Mouse (Mus musculus): ENCODE measurements around the gene Prtn3. TPM values are rescaled to one million over a fixed set of nuclear protein-coding genes. Genes with fewer than 3 reads are reported as not detected.

The Prtn3 gene
- polyA plus RNA-seq, 1 experiment from 2014 or later = 64.6 TPM

DNA sequence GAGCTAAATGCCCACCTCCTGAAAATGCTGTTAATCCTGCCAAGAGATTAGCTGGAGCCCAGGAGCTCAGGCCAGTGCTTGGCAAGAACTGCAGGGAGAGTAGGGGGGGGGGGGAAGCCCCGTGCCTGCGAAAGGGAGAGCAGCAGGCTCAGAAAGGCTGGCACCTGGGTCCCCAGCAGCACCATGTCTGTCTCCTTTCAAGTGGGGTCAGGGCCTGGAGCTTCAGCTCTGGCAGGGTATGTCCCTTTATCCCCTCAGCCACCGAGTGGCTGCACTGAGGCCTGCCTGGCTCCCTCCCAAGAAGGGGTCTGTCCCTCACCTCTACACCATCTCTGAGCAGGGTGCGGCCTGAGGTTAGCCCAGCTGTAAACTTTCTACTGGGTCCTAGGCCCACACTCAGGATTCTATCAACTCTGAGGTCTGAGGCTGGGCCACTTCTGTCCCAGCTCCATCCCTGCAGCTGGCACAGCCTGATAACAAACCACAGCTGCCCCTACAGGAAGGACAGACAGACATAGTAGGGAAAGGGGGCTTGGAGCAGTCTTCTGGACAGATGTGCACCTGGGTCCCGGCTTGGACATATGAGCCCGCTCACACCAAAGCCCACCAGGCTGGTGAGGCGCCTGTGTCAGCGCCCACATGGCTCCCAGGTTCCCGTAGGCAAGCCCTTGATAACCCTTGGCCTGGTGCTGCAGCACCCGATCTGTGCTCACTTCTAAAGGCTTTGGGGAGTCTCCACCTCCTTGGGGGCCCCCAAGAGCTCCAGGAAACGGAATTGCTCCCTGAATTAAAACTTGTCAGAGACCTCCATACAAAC is 40.1 kb downstream of the Prtn3 start:
- Histone ChIP-seq H3K4me1 (replicated peaks) (peaks cover 80% of the 10 kb centered on the region), H3K36me3 (peaks cover 23% of the 10 kb centered on the region), H3K9me3 (replicated peaks) (no peaks in the 10 kb centered on the region), H3K4me2 (peak overlapping the region; percentile 98), H3K27me3 (peaks cover 22% of the 10 kb centered on the region), H3K9ac (peak overlapping the region; percentile 93), H3K27ac (peak overlapping the region; percentile 94), H3K4me3 (replicated peaks) (peak overlapping the region; percentile 81)
- DNase-seq (peak; percentile 60), ATAC-seq (ENCODE audit: low read depth) (peak; percentile 81)
- WGBS (ENCODE audit: insufficient replicate concordance) = 16% methylated on average over 10 of the region's 11 CpGs

DNA sequence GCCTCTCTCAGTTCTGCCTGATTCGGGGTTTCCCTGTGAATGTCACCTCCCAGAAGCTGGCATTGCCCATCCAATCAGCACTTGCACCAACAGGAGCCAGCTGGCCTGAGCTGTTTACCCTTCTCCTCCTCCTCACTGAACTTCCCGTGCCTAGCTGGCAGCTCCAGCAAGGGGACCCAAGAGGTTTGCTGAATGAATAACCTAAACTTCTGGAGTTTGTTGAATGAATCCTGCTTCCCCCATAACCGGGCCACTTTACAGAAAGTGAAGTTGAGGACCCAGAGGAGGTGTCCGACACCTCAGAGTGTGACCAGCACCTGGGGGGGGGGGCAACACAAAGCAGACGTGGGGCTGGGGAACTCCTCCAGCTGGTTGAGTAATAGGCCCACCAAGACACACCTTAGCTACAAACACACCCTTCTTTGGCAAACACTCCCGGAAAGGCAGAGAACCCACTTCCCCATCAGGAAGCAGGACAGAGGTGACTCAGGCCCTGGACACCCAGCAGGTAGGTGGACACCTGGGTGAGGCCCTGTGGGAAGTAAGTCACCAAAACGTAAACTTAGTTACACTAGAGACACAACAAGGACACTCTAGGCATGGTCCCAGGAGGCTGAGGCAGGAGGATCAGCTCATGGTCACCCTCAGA is 40.8 kb downstream of the Prtn3 start:
- H3K4me3 ChIP-seq (replicated peaks) = peak overlapping the region; percentile 81
- peaks cover 80% of the 10 kb centered on the region for H3K4me1 ChIP-seq (replicated peaks)
- peak overlapping the region; percentile 94 for H3K27ac ChIP-seq
- peak overlapping the region; percentile 93 for H3K9ac ChIP-seq
- H3K4me2 ChIP-seq = peak overlapping the region; percentile 98
- ATAC-seq (ENCODE audit: low read depth) = no peak; the same call in 1 of the 2 replicates
- no peak for DNase-seq
- peaks cover 23% of the 10 kb centered on the region for H3K36me3 ChIP-seq
- WGBS (ENCODE audit: insufficient replicate concordance) = 34% methylated on average over 7 of the region's 7 CpGs
- no peaks in the 10 kb centered on the region for H3K9me3 ChIP-seq (replicated peaks)
- peaks cover 29% of the 10 kb centered on the region for H3K27me3 ChIP-seq

DNA sequence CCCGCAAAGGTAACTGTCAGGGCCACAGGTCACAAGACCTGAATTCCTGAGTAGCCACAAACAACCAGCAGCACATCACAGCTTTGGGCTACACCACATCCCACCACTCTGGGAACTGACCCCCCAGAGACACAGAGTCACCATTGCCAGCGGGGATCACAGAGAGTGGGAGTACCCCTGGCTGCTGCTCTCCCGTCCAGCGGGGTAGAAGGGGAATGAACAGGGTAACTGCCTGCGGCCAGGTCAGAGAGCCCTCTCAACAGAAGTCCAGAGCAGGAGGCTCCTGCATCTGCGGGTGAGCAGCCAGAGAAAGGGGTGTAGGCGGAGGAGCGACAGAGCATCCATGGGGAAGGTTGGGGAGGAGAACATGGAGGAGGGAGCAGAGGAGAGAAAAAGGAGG is 41.8 kb downstream of the Prtn3 start:
- no peak for DNase-seq
- Histone ChIP-seq H3K27me3 (peaks cover 40% of the 10 kb centered on the region), H3K9ac (peak overlapping the region; percentile 93), H3K36me3 (peaks cover 17% of the 10 kb centered on the region), H3K4me2 (peak overlapping the region; percentile 98), H3K4me1 (replicated peaks) (peaks cover 89% of the 10 kb centered on the region), H3K9me3 (replicated peaks) (no peaks in the 10 kb centered on the region), H3K4me3 (replicated peaks) (peak overlapping the region; percentile 81), H3K27ac (peak overlapping the region; percentile 94)
- WGBS (ENCODE audit: insufficient replicate concordance) = 9% methylated on average over 8 of the region's 8 CpGs
- ATAC-seq (ENCODE audit: low read depth) = no peak

DNA sequence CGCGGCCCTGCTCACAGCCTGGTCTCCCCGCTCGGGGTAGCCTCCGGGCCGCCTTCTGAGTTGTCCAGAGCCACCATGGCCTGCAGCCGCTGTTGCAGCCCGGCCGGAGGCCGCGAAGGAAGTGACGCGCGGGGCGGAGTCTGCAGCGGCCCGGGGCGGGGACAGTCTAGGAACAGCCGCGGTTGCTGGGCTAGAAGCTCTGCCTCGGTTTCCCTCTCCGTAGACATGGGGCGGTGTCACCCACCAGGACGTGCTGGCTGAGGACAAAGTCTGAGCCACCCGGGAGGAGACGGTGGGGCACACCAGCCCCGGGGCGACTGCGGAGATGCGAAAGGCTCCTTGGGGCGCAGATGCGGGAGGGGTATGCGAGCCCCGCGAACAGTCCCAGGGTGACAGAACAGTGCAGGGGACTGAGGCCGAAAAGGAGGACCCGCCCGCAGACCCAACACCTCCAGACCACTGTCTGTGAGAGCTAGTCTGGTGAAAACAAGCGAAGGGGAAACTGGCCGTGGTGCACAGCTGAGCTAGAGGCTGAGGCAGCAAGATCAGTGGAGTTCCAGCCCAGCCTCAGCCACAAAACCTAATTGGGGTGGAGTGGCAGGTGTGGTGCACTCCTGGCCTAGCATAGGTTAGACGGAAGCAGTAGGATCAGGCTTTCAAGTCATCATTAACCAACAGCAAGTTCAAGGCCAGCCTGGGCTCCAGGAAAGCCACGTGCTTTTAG is 42.7 kb downstream of the Prtn3 start, which contains the start of gene Kiss1r:
Kiss1r (plus strand) TSS at position 164 of the 724 bp plus-strand sequence.
- Histone ChIP-seq H3K27me3 (peaks cover 48% of the 10 kb centered on the region), H3K9ac (peak within 1 kb of the TSS; percentile 93), H3K4me1 (replicated peaks) (peaks cover 92% of the 10 kb centered on the region), H3K27ac (peak within 1 kb of the TSS; percentile 94), H3K9me3 (replicated peaks) (no peaks in the 10 kb centered on the region), H3K36me3 (peaks cover 8% of the 10 kb centered on the region), H3K4me3 (replicated peaks) (peak within 1 kb of the TSS; percentile 81), H3K4me2 (peak within 1 kb of the TSS; percentile 98)
- ATAC-seq (ENCODE audit: low read depth) (peak; percentile 77), DNase-seq (peak; percentile 82)
- 2% methylated on average over 41 of the region's 42 CpGs for WGBS (ENCODE audit: insufficient replicate concordance)

GRCm38 (mm10) chr10:79917532-79918100 is 43.3 kb downstream of the Prtn3 start:
- Histone ChIP-seq H3K27me3 (peaks cover 55% of the 10 kb centered on the region), H3K4me3 (replicated peaks) (peak overlapping the region; percentile 81), H3K4me2 (peak overlapping the region; percentile 98), H3K4me1 (replicated peaks) (peaks cover 87% of the 10 kb centered on the region), H3K9me3 (replicated peaks) (no peaks in the 10 kb centered on the region), H3K27ac (peak overlapping the region; percentile 94; the same call in 1 of the 2 replicates), H3K9ac (peak overlapping the region; percentile 93), H3K36me3 (peaks cover 6% of the 10 kb centered on the region; the same call in 1 of the 2 replicates)
- no peak for DNase-seq
- 55% methylated on average over 5 of the region's 5 CpGs for WGBS (ENCODE audit: insufficient replicate concordance)
- ATAC-seq (ENCODE audit: low read depth) = no peak

DNA sequence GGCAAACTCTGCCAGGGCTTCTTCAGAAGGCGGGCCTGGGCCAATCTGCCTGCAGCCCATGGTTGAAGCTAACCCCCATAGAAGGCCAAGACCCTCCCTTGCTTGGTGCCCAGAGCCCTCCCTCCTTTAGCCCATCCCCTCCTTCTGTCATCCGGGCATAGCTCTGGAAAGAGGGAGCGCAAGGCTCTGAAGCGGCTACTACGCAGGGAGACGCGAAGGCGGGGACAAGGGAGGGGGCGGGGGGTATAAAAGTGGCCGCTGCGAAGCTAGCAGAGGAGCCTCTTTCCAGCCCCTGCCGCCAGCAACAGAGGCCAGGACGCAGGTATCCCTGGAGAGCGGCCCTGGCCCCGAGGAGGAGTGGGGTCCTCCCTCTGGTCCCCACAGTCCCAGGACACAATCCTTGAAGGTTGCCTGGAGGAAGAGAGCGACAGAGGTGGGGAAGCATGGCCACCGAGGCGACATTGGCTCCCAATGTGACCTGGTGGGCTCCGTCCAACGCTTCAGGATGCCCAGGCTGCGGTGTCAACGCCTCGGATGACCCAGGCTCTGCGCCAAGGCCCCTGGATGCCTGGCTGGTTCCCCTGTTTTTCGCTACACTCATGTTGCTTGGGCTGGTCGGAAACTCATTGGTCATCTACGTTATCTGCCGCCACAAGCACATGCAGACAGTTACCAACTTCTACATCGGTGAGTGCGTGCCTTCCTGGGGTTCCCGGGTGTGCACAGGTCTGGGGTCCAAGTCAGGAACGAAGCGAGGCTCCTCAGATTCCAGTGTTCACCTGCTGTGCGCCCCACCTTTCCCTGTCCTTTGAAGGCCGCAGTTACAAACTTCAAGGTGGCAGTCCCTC is 44.2 kb downstream of the Prtn3 start:
- Histone ChIP-seq H3K27ac (no peak overlapping the region), H3K4me3 (replicated peaks) (peak overlapping the region; percentile 25), H3K9ac (peak overlapping the region; percentile 35), H3K27me3 (peaks cover 63% of the 10 kb centered on the region), H3K9me3 (replicated peaks) (no peaks in the 10 kb centered on the region), H3K36me3 (peaks cover under 1% of the 10 kb centered on the region; the same call in 1 of the 2 replicates), H3K4me1 (replicated peaks) (peaks cover 82% of the 10 kb centered on the region), H3K4me2 (peak overlapping the region; percentile 98)
- ATAC-seq (ENCODE audit: low read depth) (no peak), DNase-seq (no peak)
- 13% methylated on average over 35 of the region's 35 CpGs for WGBS (ENCODE audit: insufficient replicate concordance)

DNA sequence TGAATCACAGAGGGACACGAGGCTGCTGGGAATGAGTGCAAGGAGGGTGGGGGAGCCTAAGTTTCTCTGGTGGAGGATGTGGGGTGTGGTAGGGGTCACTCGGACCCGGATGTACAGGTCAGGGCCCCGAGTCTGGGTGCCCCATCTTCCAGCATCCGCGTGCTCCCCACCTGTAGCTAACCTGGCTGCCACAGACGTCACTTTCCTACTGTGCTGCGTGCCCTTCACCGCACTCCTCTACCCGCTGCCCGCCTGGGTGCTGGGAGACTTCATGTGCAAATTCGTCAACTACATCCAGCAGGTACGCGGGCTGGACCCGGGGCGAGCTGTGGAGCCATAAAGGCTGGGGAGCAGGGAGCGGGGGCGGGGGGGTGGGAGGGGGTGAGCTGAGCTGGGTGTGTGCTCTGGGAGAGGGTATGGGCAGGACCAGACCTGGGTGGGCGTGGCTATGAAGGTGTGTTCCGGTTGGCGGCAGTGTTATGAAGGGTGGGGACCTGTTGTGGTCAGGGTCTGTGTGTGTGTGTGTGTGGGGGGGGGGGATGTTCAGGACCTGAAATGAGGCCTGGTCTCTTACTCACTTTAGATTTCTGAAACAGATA is 45.1 kb downstream of the Prtn3 start:
- 0 out of 2 replicates have a peak overlapping the region, but pooled peaks have one; percentile 25 for H3K4me3 ChIP-seq (replicated peaks)
- peaks cover 74% of the 10 kb centered on the region for H3K4me1 ChIP-seq (replicated peaks)
- 11% methylated on average over 21 of the region's 21 CpGs for WGBS (ENCODE audit: insufficient replicate concordance)
- H3K9ac ChIP-seq = no peak overlapping the region
- H3K27me3 ChIP-seq = peaks cover 65% of the 10 kb centered on the region
- ATAC-seq (ENCODE audit: low read depth) (no peak), DNase-seq (no peak)
- H3K36me3 ChIP-seq = no peaks in the 10 kb centered on the region
- H3K27ac ChIP-seq = no peak overlapping the region
- no peaks in the 10 kb centered on the region for H3K9me3 ChIP-seq (replicated peaks)
- peak overlapping the region; percentile 98; the same call in 1 of the 2 replicates for H3K4me2 ChIP-seq

DNA sequence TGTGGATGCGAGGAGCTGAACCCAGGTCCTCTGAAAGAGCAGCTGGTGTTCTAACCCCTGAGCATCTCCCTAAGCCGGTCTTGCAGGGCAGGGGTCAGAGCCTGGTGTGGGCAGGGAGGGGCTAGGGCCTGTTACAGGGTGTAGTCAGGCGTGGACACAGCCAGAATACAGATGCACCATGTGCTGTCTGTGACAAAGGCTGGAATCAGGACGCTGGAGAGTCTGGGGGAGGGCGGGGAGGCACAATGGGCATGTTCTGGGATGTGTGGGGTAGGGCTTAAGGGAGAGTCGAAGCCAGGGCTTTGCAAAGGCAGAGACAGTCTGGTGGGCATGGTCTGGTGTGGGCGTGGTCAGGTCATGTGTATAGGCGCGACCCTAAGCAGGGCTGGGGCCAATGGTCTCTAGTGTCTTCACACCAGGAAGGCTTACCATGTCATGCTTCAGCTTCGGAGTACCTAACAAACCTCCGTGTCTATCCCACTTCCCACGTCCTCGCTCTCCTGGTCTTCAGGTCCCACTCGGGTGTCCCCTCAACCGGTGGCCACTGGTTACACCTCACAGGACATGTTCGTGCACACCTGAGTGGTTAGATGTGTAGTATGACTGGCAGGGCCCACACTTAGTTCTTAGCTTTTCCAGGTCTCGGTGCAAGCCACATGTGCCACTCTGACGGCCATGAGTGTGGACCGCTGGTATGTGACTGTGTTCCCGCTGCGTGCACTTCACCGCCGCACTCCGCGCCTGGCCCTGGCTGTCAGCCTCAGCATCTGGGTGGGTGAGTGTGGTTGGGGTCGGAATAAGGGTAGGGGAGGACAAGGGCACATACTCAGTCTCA is 46.0 kb downstream of the Prtn3 start:
- Histone ChIP-seq H3K9me3 (replicated peaks) (no peaks in the 10 kb centered on the region), H3K4me1 (replicated peaks) (peaks cover 68% of the 10 kb centered on the region), H3K27me3 (peaks cover 65% of the 10 kb centered on the region), H3K36me3 (no peaks in the 10 kb centered on the region), H3K27ac (no peak overlapping the region), H3K4me3 (replicated peaks) (peak overlapping the region; percentile 30; the same call in 1 of the 2 replicates), H3K4me2 (peak overlapping the region; percentile 50; the same call in 1 of the 2 replicates), H3K9ac (no peak overlapping the region)
- 30% methylated on average over 26 of the region's 26 CpGs for WGBS (ENCODE audit: insufficient replicate concordance)
- no peak for ATAC-seq (ENCODE audit: low read depth)
- DNase-seq = no peak

DNA sequence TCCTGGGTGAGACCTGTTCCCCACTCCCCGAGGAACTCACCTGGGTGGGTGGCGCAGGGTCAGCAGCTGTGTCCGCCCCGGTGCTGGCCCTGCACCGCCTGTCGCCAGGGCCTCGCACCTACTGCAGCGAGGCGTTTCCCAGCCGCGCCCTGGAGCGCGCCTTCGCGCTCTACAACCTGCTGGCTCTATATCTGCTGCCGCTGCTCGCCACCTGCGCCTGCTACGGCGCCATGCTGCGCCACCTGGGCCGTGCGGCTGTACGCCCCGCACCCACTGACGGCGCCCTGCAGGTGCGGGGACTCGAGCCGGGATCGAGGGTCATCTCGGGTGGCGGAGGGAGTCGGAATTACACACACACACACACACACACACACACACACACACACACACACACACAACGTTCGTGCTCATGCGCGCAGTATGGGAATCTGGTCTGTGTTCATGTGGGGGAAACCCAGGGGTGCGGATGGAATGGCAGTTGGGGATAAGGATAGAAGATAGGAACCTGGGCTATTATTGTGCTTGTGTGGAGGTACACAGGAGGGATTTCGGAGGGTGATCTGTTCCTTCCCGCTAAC is 46.8 kb downstream of the Prtn3 start, which contains the start of gene R3hdm4:
R3hdm4 (minus strand) TSS at position 251 of the 578 bp plus-strand sequence.
- no peak for DNase-seq
- no peak within 1 kb of the TSS for H3K27ac ChIP-seq

More for the DNA sequence above, 46.8 kb downstream of the Prtn3 start, which contains the start of gene R3hdm4:
- Histone ChIP-seq H3K4me2 (peak within 1 kb of the TSS; percentile 50), H3K4me1 (replicated peaks) (peaks cover 67% of the 10 kb centered on the region), H3K9me3 (replicated peaks) (no peaks in the 10 kb centered on the region), H3K36me3 (no peaks in the 10 kb centered on the region), H3K9ac (0 out of 2 replicates have a peak within 1 kb of the TSS, but pooled peaks have one; percentile 17), H3K4me3 (replicated peaks) (peak within 1 kb of the TSS; percentile 30), H3K27me3 (peaks cover 65% of the 10 kb centered on the region)
- ATAC-seq (ENCODE audit: low read depth) = no peak
- 12% methylated on average over 40 of the region's 41 CpGs for WGBS (ENCODE audit: insufficient replicate concordance)
